Mouse (Mus musculus) stomach, embryonic 16.5 days (tissue): ENCODE measurements around the gene Ccdc142. TPM values are rescaled to one million over a fixed set of nuclear protein-coding genes. Genes with fewer than 3 reads are reported as not detected.

Experiments
- ATAC-seq: fragments of 200-750 bp; cut with Nextera tagmentation; 2 replicates; pipeline ENCODE4 v1.8.0; 2017; ENCODE audit warnings: moderate number of reproducible peaks, moderate TSS enrichment; ENCODE audit not compliant: insufficient read depth, low FRiP score
- H3K27ac ChIP-seq: fragments of 300-500 bp; sonication (generic); 2 replicates; pipeline ENCODE4 v1.5.1; 2014; ENCODE audit warnings: low read length
- H3K27me3 ChIP-seq: fragments of 300-500 bp; sonication (generic); 2 replicates; pipeline ENCODE4 v1.6.1; 2014; ENCODE audit warnings: low read length, control low read depth, mixed read lengths; ENCODE audit not compliant: control insufficient read depth, insufficient read depth
- H3K36me3 ChIP-seq: fragments of 300-500 bp; sonication (generic); 2 replicates; pipeline ENCODE4 v1.6.1; 2014; ENCODE audit warnings: low read length; ENCODE audit not compliant: control insufficient read depth, insufficient read depth
- H3K4me1 ChIP-seq: fragments of 300-500 bp; sonication (generic); 2 replicates; pipeline ENCODE4 v1.6.1; 2014; ENCODE audit warnings: low read length, control low read depth, mixed read lengths; ENCODE audit not compliant: control insufficient read depth, insufficient read depth
- H3K4me2 ChIP-seq: fragments of 300-500 bp; sonication (generic); 2 replicates; pipeline ENCODE4 v1.6.1; 2014; ENCODE audit warnings: low read depth, low read length, mixed read lengths
- H3K4me3 ChIP-seq: fragments of 300-500 bp; sonication (generic); replicated peaks from 2 replicates; pipeline ENCODE4 v1.5.1; 2014; ENCODE audit warnings: mild to moderate bottlenecking, low read length
- H3K9ac ChIP-seq: fragments of 300-500 bp; sonication (generic); 2 replicates; pipeline ENCODE4 v1.6.1; 2014; ENCODE audit warnings: low read length
- H3K9me3 ChIP-seq: fragments of 300-500 bp; sonication (generic); replicated peaks from 2 replicates; pipeline ENCODE4 v1.6.1; 2016; ENCODE audit warnings: low read length, control low read depth; ENCODE audit not compliant: control insufficient read depth
- WGBS: fragments of 180-500 bp; shearing (Covaris S2); extraction: QIAGEN DNeasy Blood & Tissue Kit; methylation state at CpG from one replicate; pipeline ENCODE4 v1.1.7; 2014; 5-methylcytosine and 5-hydroxymethylcytosine counted together
- polyA plus RNA-seq: library from polyadenylated mRNA; unstranded; fragments of >200 nt; fragmentation: Nextera tagmentation; extraction: Ambion mirVana; gene quantifications from 2 replicates; pipeline ENCODE4 v1.2.1, GENCODE M21; 2015

Gene Ccdc142
- polyA plus RNA-seq, 1 experiment from 2014 or later: 1.5 TPM

DNA sequence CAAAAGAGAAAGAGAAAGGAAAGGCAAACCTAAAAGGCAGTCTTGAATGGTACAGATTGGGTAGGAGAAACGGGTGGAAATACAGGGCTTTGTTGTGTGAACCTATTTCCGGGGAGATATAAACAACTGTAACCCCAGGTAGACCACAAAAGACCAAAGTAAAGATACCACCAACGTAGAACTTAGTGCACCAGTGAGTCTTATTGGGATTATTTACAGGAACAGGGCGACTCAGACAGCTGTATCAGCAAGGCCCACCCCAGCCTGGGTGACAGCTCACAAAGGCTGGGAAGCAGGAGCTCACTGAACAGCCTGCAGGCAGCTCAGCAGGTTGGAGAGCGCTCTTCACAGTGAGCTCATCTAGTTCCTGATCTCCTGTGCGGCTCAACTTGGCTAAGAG, 5.4 kb upstream of the Ccdc142 start:
- no peaks in the 10 kb centered on the region for H3K4me1 ChIP-seq
- H3K9ac ChIP-seq: no peak overlapping the region
- H3K9me3 ChIP-seq: no peaks in the 10 kb centered on the region
- no peak overlapping the region for H3K4me3 ChIP-seq
- H3K27me3 ChIP-seq: no peaks in the 10 kb centered on the region
- 41% methylated on average over 6 of the region's 6 CpGs for WGBS
- no peak for ATAC-seq
- no peak overlapping the region for H3K4me2 ChIP-seq
- H3K36me3 ChIP-seq: no peaks in the 10 kb centered on the region
- H3K27ac ChIP-seq: no peak overlapping the region

DNA sequence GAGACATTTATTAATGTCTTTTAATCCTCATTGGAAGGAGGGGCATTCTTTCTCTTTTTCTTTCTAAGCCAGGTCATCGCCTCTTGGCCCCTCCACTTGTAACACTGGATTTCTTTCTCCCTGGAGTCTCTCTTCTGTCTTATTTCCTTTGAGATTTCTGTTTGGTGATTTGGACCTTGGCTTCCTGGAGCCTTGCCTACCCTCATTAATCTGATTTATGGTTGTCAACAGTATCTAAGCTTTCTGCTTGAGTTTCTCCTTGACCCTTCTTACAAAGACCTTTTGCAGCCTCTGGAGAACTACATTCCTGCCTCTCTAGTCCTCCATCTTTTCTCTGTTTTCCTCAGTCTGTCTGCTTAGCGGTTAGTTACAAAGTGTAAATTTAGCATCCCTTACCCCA, 3.0 kb upstream of the Ccdc142 start:
- Histone ChIP-seq H3K4me2 (no peak overlapping the region), H3K27me3 (no peaks in the 10 kb centered on the region), H3K4me1 (peaks cover 14% of the 10 kb centered on the region), H3K4me3 (no peak overlapping the region), H3K9ac (no peak overlapping the region), H3K9me3 (no peaks in the 10 kb centered on the region), H3K27ac (no peak overlapping the region), H3K36me3 (no peaks in the 10 kb centered on the region)
- 55% methylated on average over 2 of the region's 2 CpGs for WGBS
- no peak for ATAC-seq

DNA sequence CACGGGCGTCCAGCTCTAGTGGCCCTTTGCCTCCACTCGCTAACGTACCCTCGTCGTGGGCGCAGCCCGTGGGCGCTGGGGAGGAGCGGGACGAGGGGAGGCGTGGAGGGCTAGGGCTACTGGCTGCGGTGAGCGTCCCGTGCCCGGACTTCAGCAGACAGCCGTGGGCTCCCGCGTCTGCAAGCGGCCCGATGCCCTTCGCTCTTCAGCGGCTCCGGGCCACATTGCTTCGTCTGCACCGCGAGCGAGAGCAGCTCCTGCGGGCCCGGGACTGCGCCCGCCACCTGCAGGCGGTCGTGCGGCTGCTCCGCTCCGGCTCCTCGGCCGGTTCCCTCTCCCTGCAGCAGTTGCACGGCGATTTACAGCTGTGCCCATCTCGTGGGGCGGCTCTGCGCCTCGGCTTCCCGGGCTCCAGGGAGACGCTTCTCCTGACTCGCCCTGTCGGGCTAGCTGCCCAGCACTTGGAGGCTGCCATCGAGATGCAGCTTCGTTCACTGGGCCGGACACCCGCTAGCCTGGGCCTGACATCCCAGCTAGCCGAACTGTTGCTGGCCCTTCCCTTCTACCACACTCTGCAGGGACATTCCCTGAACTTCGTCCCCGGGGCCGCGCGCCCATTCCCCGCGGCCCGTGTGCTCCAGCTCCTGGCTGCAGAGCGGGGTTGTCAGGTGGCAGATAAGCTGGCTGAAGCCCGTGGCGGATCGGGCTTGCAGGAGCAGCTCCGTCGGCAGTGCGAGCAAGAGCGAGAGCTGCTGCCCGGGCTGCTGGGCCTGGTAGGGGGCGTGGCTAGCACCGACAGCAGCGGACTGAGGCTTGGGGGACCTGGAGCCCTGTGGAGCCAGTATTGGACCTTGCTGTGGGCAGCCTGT, 521 bp downstream of the Ccdc142 start:
- Histone ChIP-seq H3K4me1 (peaks cover 14% of the 10 kb centered on the region), H3K27ac (peak overlapping the region; percentile 75), H3K4me2 (peak overlapping the region; percentile 98), H3K27me3 (no peaks in the 10 kb centered on the region), H3K36me3 (no peaks in the 10 kb centered on the region), H3K4me3 (peak overlapping the region; percentile 58), H3K9ac (peak overlapping the region; percentile 75), H3K9me3 (no peaks in the 10 kb centered on the region)
- peak; percentile 77 for ATAC-seq
- 0% methylated on average over 74 of the region's 74 CpGs for WGBS

DNA sequence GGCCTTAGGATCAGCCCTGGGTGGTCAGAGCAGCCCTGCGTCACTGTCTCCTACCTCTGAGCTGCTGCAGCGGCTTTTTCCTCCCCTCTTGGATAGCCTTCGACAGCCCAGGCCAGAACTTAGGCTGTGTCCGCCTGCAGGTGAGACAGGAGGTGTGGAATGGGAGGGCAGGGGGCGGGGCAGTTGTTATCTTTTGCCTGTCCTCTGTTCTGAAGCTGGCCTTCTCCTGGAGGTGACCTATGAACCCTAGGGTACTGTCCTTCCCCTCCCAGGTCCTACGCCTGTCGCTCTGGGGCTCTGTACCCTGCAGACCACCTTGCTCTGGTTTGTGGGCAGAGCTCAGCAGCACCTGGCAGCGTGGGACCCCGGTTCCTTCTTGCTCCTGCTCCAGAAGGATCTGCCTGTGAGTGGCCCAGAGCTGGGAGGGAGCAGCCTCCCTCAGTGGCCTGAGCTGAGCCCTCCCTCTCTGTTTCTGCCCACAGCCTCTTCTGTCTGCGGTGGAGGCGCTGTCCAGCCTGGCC, 1.8 kb downstream of the Ccdc142 start:
- peak overlapping the region; percentile 75 for H3K9ac ChIP-seq
- no peaks in the 10 kb centered on the region for H3K9me3 ChIP-seq
- no peak overlapping the region for H3K27ac ChIP-seq
- peak overlapping the region; percentile 98; the same call in 1 of the 2 replicates for H3K4me2 ChIP-seq
- H3K4me3 ChIP-seq: no peak overlapping the region
- no peaks in the 10 kb centered on the region for H3K36me3 ChIP-seq
- ATAC-seq: no peak
- WGBS: 50% methylated on average over 11 of the region's 11 CpGs
- peaks cover 21% of the 10 kb centered on the region for H3K4me1 ChIP-seq
- H3K27me3 ChIP-seq: no peaks in the 10 kb centered on the region

DNA sequence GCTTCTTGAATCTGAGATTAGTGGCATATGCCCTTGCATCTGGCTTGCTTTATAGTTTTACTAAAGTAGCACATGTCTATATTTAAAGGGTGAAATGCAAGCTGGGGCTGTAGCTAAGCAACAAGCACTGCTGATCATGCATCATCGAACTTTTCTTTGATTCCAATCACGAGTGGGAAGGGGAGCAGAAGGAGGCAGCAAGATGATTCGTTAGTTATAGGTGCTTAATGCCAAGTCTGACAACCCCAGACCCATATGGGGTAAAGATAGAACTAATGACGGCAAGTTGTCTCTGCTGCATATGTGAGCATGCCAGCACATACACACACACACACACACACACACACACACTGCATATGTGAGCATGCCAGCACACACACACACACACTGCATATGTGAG, 2.8 kb downstream of the Ccdc142 start:
- 85% methylated on average over 4 of the region's 4 CpGs for WGBS
- no peak for ATAC-seq
- no peaks in the 10 kb centered on the region for H3K9me3 ChIP-seq

DNA sequence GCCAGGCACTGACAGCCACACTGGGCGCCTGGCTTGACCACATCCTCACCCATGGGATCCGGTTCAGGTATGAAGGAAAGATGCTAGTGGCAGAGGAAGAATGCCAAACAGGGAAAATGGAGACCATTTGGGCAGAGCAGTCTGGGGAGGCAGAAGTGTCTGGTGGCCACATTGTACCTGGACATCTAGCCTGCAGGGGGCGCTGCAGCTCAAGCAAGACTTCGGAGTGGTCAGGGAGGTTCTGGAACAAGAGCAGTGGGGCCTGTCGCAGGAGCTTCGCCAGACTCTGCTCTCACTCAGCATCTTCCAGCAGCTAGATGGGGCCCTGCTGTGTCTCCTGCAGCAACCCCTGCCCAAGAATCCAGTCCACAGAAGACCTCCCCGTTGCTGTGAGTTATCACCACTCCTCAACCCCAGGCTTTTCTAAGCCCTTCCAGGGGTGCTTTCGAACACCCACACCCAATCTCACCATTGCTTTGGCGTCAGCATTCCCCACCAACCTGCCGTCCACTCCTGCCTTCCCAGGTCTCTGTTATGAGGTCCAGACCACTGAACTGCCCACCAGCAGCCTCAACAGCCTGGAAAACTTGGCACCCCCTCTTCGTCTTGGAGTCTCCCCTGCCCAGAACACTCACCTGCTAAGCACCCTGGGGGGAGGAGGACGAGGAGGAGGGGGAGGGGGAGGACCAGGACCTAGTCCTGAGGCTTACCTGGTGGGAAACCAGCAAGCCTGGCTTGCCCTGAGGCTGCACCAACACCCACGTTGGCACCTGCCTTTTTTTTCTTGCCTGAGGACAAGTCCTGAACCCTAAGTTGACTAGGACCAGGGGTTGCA, 6.4 kb downstream of the Ccdc142 start:
- H3K36me3 ChIP-seq: no peaks in the 10 kb centered on the region
- no peaks in the 10 kb centered on the region for H3K9me3 ChIP-seq
- no peak for ATAC-seq
- peak overlapping the region; percentile 97 for H3K9ac ChIP-seq
- WGBS: 36% methylated on average over 13 of the region's 13 CpGs
- peak overlapping the region; percentile 83; the same call in 1 of the 2 replicates for H3K27ac ChIP-seq
- H3K4me2 ChIP-seq: peak overlapping the region; percentile 91
- peak overlapping the region; percentile 99; the same call in 1 of the 2 replicates for H3K4me3 ChIP-seq
- H3K27me3 ChIP-seq: no peaks in the 10 kb centered on the region
- peaks cover 27% of the 10 kb centered on the region for H3K4me1 ChIP-seq

More for the DNA sequence above, 2.8 kb downstream of the Ccdc142 start:
- Histone ChIP-seq H3K4me1 (peaks cover 25% of the 10 kb centered on the region), H3K9ac (no peak overlapping the region), H3K27me3 (no peaks in the 10 kb centered on the region), H3K27ac (no peak overlapping the region), H3K4me2 (no peak overlapping the region), H3K36me3 (no peaks in the 10 kb centered on the region), H3K4me3 (no peak overlapping the region)

DNA sequence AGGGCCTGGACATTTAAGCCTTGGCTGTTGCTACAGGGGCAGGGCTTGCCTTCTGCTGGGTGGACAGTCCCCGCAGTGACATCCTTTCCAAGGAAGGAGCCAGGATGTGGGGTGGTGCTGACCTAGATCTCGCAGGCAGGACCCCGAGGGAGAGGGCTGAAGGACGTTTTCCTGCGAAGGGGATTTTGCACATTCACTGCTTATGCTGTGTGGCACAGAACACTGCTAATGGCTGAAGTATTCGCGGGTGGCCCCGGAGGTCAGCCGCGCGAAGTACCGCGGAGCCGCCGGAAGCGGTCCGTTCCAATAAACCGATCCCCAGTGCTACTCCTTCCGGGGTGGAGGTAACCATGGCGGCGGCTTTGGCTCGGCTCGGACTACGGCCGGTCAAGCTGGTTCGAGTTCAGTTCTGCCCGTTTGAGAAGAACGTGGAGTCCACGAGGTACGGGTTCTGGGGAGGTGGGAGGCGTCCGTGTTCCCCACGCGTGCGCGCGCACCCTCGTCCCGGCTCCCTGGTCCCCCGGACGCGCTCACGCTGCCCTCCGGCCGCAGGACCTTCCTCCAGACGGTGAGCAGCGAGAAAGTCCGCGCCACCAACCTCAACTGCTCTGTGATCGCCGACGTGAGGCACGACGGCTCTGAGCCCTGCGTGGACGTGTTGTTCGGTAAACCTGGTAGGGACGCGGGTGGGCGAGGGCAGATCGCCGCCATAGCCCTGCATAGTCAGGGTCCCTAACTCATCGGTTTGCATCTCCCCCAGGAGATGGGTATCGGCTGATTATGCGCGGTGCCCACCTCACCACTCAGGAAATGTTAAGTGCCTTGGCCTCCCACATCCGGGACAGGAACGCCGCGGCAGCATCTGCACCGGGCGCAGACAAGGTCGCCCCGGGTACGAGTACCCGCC, 7.6 kb downstream of the Ccdc142 start, which contains the start of gene Mrpl53:
Gene Mrpl53 (plus strand): TSS at position 279 of the 907 bp plus-strand sequence.
- Histone ChIP-seq H3K4me3 (peak within 1 kb of the TSS; percentile 99), H3K27me3 (no peaks in the 10 kb centered on the region), H3K27ac (peak within 1 kb of the TSS; percentile 83), H3K4me1 (peaks cover 20% of the 10 kb centered on the region), H3K36me3 (no peaks in the 10 kb centered on the region), H3K4me2 (peak within 1 kb of the TSS; percentile 91), H3K9ac (peak within 1 kb of the TSS; percentile 97), H3K9me3 (no peaks in the 10 kb centered on the region)
- under 1% methylated on average over 76 of the region's 76 CpGs for WGBS
- ATAC-seq: peak; percentile 87

DNA sequence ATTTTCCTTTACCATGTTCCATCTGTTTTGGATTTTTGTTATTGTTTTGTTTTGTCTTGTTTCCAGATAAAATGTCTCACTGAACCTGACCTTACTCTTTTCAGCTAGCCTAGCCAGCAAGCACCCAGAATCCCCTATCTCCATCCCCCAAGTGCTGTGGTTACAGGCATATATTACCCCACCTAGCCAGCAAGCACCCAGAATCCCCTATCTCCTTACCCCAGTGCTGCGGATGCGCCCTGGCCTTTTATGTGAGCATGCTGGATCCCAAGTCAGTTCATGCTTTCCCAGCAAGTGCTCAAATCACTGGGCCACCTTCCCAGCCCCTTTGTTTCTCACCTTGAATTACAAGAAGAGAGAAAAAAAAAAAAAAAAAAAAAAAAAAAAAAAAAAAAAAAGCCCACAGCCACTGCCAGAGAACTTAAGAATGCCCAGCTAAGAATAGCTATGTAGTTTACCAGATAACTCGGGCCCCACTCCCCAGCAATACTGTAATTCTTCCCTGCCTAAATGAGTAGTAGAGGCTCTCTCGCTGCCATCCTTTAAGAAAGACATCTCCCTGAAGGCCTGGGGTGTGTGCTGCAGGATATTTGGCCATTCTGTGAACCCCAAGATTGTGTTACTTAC, 10.2 kb downstream of the Ccdc142 start:
- no peak for ATAC-seq
- Histone ChIP-seq H3K4me1 (peaks cover 28% of the 10 kb centered on the region), H3K9ac (no peak overlapping the region), H3K4me2 (no peak overlapping the region), H3K9me3 (no peaks in the 10 kb centered on the region), H3K4me3 (no peak overlapping the region), H3K27ac (no peak overlapping the region), H3K27me3 (no peaks in the 10 kb centered on the region), H3K36me3 (no peaks in the 10 kb centered on the region)
- 84% methylated on average over 4 of the region's 4 CpGs for WGBS
